Mouse (Mus musculus) skeletal muscle tissue, adult 2 months (tissue): ENCODE results near the gene Tecpr1.

Source experiments
- DNase-seq: peaks from one replicate; pipeline ENCODE4 v3.0.0-alpha.2; 2012; ENCODE audit warnings: low read depth, low spot score

Tecpr1 gene

DNA sequence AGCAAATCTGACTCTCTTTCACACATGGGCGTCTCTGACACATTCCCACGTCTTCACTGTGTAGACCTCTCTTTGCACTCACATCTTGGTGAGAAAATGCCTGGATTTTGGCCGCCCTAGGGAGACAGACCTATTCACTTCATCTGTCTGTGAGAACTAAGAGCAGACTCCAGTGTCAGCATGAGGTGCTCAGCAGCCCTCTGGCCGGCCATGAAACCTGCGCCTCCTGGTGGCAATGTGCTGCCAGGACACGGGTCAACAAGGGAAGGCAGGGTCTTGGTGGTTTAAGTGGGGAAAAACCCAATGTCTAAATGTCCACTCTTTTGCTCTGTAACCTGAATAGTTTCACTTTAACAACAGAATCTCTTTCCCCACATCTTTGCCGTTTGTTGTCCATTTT is 9.0 kb downstream of the Tecpr1 start:
- DNase-seq = no peak

GRCm38 (mm10) chr5:144207478-144207877 is 15.9 kb downstream of the Tecpr1 start:
- DNase-seq = no peak

DNA sequence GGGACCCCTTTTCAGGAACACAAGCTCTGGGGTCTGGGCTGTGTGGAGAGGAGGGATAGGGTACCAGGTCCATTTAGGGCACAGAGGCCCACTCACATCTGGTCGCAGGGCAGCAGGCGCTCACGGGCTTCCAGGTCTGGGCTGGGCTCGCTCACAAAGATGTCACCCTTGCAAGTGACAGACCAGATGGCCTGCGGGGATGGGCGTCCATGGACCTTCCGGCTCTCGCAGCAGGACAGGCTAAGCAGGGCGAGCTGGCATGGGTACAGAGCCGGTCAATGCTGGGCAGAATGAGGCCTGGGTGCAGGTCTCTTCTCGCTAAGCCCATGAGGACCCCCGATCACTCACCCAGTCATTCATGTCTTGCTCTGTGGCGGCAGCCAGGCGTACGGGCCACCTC is 17.3 kb downstream of the Tecpr1 start:
- no peak for DNase-seq

- DNase-seq = no peak
Measured at GRCm38 (mm10) chr5:144204911-144205310, 18.5 kb downstream of the Tecpr1 start.

GRCm38 (mm10) chr5:144204303-144204702 is 19.1 kb downstream of the Tecpr1 start:
- DNase-seq = no peak

DNA sequence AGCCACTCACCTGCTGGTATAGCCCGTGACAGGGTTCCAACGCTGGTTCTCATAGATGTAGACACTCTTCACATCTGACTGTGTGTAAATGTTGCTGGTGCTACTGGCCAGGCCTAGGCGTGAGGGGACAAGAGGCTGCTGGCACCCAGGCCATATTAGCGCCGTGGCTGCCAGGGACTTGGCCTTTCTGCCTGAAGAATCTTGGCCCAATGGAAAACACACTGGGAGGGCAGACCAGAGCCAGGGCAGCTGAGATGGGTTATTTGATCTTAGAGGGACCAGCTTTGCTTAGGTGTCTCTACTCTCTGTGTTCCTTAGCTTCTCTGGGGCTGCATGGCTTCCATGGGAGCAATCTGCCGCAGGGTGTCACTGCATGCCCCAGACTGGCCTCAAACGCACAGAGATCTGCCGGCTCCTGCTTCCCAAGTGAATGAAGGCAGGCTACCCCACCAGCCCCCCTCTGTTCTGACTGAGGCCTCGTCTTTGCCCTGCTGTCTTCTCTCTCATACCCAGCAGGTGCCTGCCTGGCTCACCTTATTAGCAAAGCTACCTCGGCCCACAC is 19.9 kb downstream of the Tecpr1 start:
- DNase-seq = peak; percentile 73

GRCm38 (mm10) chr5:144202430-144202829 is 21.0 kb downstream of the Tecpr1 start:
- no peak for DNase-seq

GRCm38 (mm10) chr5:144200616-144201015 is 22.8 kb downstream of the Tecpr1 start:
- no peak for DNase-seq

GRCm38 (mm10) chr5:144195567-144195966 is 27.8 kb downstream of the Tecpr1 start:
- DNase-seq = no peak

- DNase-seq = no peak
Measured at GRCm38 (mm10) chr5:144194416-144194815, 29.0 kb downstream of the Tecpr1 start.

DNA sequence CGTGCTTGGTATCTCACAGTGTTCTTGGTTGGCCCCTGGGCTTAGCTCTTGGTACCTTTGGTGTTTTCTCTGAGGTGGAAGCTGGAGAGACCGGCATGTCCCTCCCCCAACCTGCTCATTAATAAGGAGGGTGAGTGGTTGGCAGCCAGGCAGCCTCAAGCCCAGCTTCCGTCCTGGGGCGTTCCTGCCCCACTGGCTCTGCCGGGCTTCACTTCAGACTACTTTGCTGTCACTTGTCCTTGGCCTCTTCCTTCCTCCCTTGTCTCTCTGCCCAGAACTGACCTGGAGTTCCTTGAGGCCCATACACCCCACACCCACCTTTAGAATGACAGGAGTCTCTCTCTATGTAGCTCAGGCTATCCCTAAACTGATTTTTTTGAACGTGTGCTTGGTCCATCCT is 30.7 kb downstream of the Tecpr1 start:
- DNase-seq = no peak

- DNase-seq = no peak
Measured at GRCm38 (mm10) chr5:144191026-144191425, 32.4 kb downstream of the Tecpr1 start.

DNA sequence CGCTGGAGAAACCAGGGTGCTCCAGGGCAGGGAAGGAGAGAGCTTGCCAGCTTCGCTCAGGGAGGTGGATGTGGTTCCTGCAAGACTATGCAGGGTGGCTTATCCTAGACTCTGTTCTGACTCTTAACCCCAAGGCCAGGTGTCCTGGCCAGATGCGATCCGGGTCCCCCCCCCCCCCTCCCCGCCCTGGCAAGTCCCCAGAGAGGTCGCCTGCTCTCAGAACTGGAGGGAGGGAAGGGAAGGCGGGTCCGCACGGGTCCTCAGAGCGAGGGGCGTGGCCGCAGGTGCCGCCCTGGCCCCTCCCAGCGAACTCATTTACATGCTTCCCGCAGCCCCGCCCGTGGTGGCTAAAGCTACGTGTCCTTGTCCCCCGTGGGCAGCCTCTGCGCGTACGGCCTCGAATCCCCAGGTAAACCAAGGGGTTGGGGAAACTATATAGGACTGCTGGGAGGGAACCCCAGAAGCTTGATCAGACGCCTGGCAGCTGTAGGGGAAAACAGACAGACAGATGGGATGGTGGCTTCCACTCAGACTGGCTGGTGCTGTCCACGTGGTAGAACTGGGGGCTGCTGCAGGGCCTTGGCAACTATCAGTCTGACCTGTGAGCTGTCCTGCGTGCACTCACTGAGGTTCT is 33.3 kb downstream of the Tecpr1 start, which contains the start of gene Bhlha15:
TSS of gene Bhlha15 (plus strand) at position 337 of the 634 bp plus-strand sequence.
- DNase-seq = no peak

DNA sequence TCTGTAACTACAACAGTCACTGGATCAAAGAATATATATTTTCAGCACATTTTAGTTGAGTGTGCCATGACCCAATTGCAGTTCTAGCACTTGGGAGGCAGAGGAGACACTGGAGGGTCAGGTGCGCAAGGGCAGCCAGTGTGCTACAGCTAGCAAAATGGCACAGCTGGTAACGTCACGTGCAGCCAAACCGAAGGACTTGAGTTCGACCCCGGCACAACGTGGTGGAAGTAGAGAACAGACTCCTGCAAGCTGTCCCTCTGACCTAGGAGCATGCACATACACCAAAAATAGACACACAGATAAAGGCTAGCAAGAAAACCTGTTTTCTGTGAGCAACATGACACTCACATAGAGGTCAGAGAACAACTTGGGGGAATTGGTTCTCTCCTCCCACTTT is 34.1 kb downstream of the Tecpr1 start:
- no peak for DNase-seq

- no peak for DNase-seq
Measured at GRCm38 (mm10) chr5:144188422-144188821, 35.0 kb downstream of the Tecpr1 start.

- no peak for DNase-seq
Measured at GRCm38 (mm10) chr5:144184350-144185045, 38.9 kb downstream of the Tecpr1 start.

DNA sequence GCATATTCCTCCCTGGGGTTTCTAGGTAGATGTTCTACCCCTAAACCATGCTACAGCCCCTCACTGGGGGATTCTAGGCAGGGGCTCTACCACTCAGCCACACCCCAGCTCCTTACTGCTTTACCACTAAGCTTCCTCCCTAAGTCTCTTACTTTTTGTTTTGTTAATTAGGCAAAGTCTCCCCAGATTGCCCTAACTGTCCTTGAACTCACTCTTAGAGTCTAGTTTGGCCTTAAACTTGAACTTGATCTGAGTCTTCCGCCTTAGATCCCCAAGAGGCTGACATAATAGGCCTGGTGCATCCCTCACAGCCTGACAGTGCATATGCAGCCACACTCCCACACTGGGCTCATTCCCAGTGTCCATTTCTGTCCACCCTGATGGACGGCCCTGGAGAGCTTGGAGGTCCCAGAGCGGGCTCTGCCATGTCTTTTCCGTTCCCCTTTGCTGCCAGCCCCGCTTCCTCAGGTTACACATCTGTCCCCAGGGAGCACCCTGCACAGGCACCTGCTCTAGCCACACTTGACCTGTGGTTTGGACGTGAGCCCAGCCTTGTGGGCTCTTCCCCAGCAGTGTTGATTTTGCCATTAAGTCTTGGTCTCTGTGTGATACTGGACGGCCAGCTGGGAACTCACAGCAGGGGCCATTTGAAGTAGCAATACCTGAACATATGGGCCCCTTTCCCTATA is 39.6 kb downstream of the Tecpr1 start:
- DNase-seq = peak; percentile 89

- DNase-seq = no peak
Measured at GRCm38 (mm10) chr5:144183248-144183559, 40.2 kb downstream of the Tecpr1 start.

GRCm38 (mm10) chr5:144182542-144183247 is 40.7 kb downstream of the Tecpr1 start:
- DNase-seq = no peak

DNA sequence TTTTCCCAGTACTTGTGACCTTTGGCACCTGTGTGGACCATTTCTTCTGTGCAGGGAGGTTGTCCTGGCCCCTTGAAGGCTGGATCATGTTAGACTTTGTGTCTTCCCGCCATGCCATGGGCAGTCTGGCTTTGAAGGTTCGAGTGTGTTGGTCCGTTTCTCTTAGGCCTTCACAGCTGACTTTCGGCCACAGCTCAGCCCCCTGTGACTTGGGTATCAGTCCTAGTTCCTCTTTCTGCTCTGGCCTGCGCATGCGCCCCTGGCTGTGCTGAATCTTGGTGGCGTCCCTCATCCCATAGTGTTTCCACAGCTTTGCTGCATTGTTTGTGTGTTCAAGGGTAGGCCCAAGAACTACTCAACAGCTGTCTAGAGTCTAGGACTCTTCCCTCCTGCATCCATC is 42.2 kb downstream of the Tecpr1 start:
- no peak for DNase-seq

DNA sequence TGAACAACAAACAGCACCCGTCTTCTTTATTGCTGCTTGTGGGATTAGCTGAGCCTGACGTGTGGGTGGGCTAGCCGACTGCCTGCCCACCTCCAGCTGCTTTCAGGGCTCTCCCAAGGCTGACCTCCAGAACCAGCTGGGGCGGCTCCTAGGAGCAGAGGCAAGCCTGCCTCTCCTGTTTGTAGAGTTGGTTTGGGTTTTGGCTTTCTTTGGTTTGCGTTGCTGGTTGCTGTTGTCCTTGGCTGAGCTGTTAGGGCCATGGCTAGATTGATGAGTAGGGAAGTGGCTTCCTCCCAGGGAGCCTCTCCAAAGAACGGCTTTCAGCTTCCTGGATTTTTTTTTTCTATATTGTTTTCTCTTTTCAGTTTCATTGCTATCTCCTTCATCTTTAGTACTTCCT is 45.2 kb downstream of the Tecpr1 start:
- no peak for DNase-seq

DNA sequence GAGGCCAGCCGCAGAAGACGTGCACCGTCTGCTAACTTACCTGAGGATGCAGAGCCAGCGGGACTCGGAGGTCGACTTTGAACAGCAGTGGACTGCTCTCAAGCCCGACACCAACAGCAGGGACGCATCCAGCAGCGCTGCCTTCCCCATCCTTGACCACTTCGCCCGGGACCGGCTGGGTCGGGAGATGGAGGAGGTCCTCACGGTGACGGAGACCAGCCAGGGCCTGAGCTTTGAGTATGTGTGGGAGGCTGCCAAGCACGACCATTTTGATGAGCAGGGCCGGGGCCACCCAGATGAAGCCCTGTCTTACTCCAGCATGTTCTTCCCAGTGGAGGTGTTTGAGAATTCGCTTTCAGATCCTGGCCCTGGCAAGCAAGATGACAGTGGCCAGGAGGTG is 49.8 kb downstream of the Tecpr1 start:
- DNase-seq = no peak
